Mouse (Mus musculus): ENCODE results near the gene Grik3. TPM values are rescaled to one million over a fixed set of nuclear protein-coding genes. Genes with fewer than 3 reads are reported as not detected.

Gene Grik3
- total and polyA plus RNA-seq, 3 experiments, result not detected

DNA sequence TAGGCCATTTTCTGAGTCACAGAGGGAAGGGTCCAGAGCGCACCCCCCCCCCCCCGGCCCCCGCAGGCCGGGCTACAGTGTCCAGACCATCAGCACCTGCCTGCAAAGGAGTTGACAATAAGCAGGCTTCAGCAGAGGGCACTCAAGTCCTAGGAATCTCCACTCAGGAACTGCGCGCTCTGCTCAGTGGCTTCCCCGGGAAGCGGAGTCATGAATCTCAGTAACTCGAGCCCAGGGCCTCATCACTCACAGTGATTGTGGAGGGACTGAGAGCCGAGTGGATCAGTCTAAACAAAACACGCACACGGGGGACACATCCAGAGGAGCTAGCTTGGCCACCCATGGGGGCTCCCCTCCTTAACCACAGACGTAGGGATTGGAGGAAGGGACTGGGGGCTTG lies 3.9 kb upstream of the Grik3 start:
- dilution Hi-C loops (cut with MboI; ENCODE audit: extremely low pct_ligation_motif_present, extremely low pct_unique_long_range_greater_than_20kb, low sequenced_read_pairs), result no loop called here
- Histone ChIP-seq H3K9me3 (replicated peaks; ENCODE audit: low read length) (peaks cover 13% of the 10 kb centered on the region), H3K36me3 (replicated peaks in 1 of 2; ENCODE audit: control insufficient read depth in 1 of 2, insufficient read depth in 1 of 2, low read length in 1 of 2) (no peaks in the 10 kb centered on the region), H3K27ac (ENCODE audit: insufficient read depth, low read depth) (no peak overlapping the region), H3K9ac (ENCODE audit: insufficient read depth, low read depth) (no peak overlapping the region), H3K4me2 (ENCODE audit: insufficient read depth, low read depth, poor library complexity, severe bottlenecking) (no peak overlapping the region), H3K4me3 (replicated peaks in 1 of 3; ENCODE audit: low read depth in 2 of 3, low read length in 2 of 3, poor library complexity in 1 of 3) (no peak overlapping the region), H3K4me1 (ENCODE audit: control insufficient read depth in 1 of 2, insufficient read depth in 2 of 2) (peaks cover 4 to 42% of the 10 kb centered on the region in 2 experiments), H3K79me2 (replicated peaks; ENCODE audit: control insufficient read depth, extremely low read depth, insufficient read depth, poor library complexity, severe bottlenecking) (no peaks in the 10 kb centered on the region), H3K27me3 (replicated peaks) (no peaks in the 10 kb centered on the region)
- DNase-seq (ENCODE audit: extremely low read depth), result no peak
- in situ Hi-C loops (cut with MboI; ENCODE audit: low pct_ligation_motif_present, low pct_unique_long_range_greater_than_20kb, low sequenced_read_pairs), result no loop called here
- TF ChIP-seq SIN3A (IDR thresholded peaks at IDR 0.05; ENCODE audit: low read length) (no peak), E2F4 (IDR thresholded peaks at IDR 0.05; ENCODE audit: insufficient replicate concordance, low read depth, low read length) (no peak), PAX5 (IDR thresholded peaks at IDR 0.05; ENCODE audit: low read length) (no peak), CHD2 (IDR thresholded peaks at IDR 0.05; ENCODE audit: low read length) (no peak), BHLHE40 (IDR thresholded peaks at IDR 0.05; ENCODE audit: low read depth, low read length) (no peak), JUND (conservative IDR thresholded peaks at IDR 0.05; ENCODE audit: low read depth, low read length) (no peak), USF1 (IDR thresholded peaks at IDR 0.05; ENCODE audit: low read depth, low read length) (no peak), ELF1 (IDR thresholded peaks at IDR 0.05; ENCODE audit: low read depth, low read length) (no peak), KAT2A (IDR thresholded peaks at IDR 0.05; ENCODE audit: insufficient replicate concordance, low read length) (no peak), TCF12 (IDR thresholded peaks at IDR 0.05; ENCODE audit: low read depth, low read length) (no peak), POLR2A (IDR thresholded peaks at IDR 0.05; ENCODE audit: low read depth, low read length) (no peak), EP300 (IDR thresholded peaks at IDR 0.05; ENCODE audit: low read length) (no peak), MAZ (IDR thresholded peaks at IDR 0.05; ENCODE audit: low read depth, low read length) (no peak), RCOR1 (conservative IDR thresholded peaks at IDR 0.05; ENCODE audit: low read depth, low read length) (no peak), MEF2A (IDR thresholded peaks at IDR 0.05; ENCODE audit: borderline replicate concordance, low read depth, low read length) (no peak)

DNA sequence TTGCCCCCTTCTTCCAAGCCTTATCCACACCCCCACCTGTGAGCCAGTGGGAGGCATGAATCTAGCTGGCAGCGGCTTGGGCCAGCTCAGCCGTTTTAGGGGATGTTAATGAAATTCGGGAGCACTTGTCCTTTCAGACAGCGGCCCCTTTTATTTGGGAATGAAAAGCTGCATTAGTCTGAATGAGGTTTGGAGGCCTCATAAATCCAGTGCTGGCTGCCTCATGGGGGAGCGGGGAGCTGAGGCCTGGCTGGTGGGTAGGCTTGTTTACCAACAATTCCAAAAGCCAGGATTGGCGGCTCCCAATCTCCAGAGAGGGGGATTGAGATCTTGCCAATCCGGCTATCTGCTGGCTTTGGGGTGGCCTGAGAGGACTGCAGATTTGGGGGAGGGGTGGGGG lies 3.5 kb upstream of the Grik3 start:
- Histone ChIP-seq H3K4me2 (ENCODE audit: insufficient read depth, low read depth, poor library complexity, severe bottlenecking) (no peak overlapping the region), H3K27ac (ENCODE audit: insufficient read depth, low read depth) (no peak overlapping the region), H3K4me3 (replicated peaks in 1 of 3; ENCODE audit: low read depth in 2 of 3, low read length in 2 of 3, poor library complexity in 1 of 3) (no peak overlapping the region), H3K9ac (ENCODE audit: insufficient read depth, low read depth) (no peak overlapping the region), H3K27me3 (replicated peaks) (no peaks in the 10 kb centered on the region), H3K79me2 (replicated peaks; ENCODE audit: control insufficient read depth, extremely low read depth, insufficient read depth, poor library complexity, severe bottlenecking) (no peaks in the 10 kb centered on the region), H3K9me3 (replicated peaks; ENCODE audit: low read length) (peaks cover 17% of the 10 kb centered on the region), H3K36me3 (replicated peaks in 1 of 2; ENCODE audit: control insufficient read depth in 1 of 2, insufficient read depth in 1 of 2, low read length in 1 of 2) (no peaks in the 10 kb centered on the region), H3K4me1 (ENCODE audit: control insufficient read depth in 1 of 2, insufficient read depth in 2 of 2) (peaks cover under 1 to 38% of the 10 kb centered on the region in 2 experiments; a peak in 3 of 4 replicates)
- TF ChIP-seq MEF2A (IDR thresholded peaks at IDR 0.05; ENCODE audit: borderline replicate concordance, low read depth, low read length) (no peak), NRF1 (IDR thresholded peaks at IDR 0.05; ENCODE audit: low read depth, low read length) (no peak), TCF12 (IDR thresholded peaks at IDR 0.05; ENCODE audit: low read depth, low read length) (no peak), PAX5 (IDR thresholded peaks at IDR 0.05; ENCODE audit: low read length) (no peak), NELFE (IDR thresholded peaks at IDR 0.05; ENCODE audit: low read depth, low read length) (no peak), MXI1 (IDR thresholded peaks at IDR 0.05; ENCODE audit: low read depth, low read length) (no peak), ZC3H11A (IDR thresholded peaks at IDR 0.05; ENCODE audit: low read depth, low read length) (no peak), UBTF (IDR thresholded peaks at IDR 0.05; ENCODE audit: low read depth, low read length) (no peak), IRF4 (IDR thresholded peaks at IDR 0.05; ENCODE audit: low read depth, low read length) (no peak), ZMIZ1 (IDR thresholded peaks at IDR 0.05; ENCODE audit: low read depth, low read length) (no peak), CHD2 (IDR thresholded peaks at IDR 0.05; ENCODE audit: low read length) (no peak), GABPA (IDR thresholded peaks at IDR 0.05; ENCODE audit: insufficient replicate concordance, low read depth, low read length) (no peak), ETS1 (conservative IDR thresholded peaks at IDR 0.05; ENCODE audit: low read depth, low read length) (no peak), ZKSCAN1 (IDR thresholded peaks at IDR 0.05; ENCODE audit: borderline replicate concordance, low read depth, low read length) (no peak), BHLHE40 (IDR thresholded peaks at IDR 0.05; ENCODE audit: low read depth, low read length) (no peak), ELF1 (IDR thresholded peaks at IDR 0.05; ENCODE audit: low read depth, low read length) (no peak), MAX (IDR thresholded peaks at IDR 0.05; ENCODE audit: low read length) (no peak)
- in situ Hi-C loops (cut with MboI; ENCODE audit: low pct_ligation_motif_present, low pct_unique_long_range_greater_than_20kb, low sequenced_read_pairs), result no loop called here
- dilution Hi-C loops (cut with MboI; ENCODE audit: extremely low pct_ligation_motif_present, extremely low pct_unique_long_range_greater_than_20kb, low sequenced_read_pairs), result no loop called here
- no peak for DNase-seq (ENCODE audit: extremely low read depth)

Data from CH12.LX (cell line).